Mouse (Mus musculus): ENCODE data around the gene Gm20388.

- TF ChIP-seq CTCF (IDR thresholded peaks at IDR 0.05; ENCODE audit: low read depth) (peak; percentile 78), EP300 (IDR thresholded peaks at IDR 0.05; ENCODE audit: low read depth) (no peak)
Observed at GRCm38 (mm10) chr8:120327131-120327554, 416.5 kb downstream of the Gm20388 start.

Data from liver, embryonic 14.5 days (tissue).